Mouse (Mus musculus) brain, embryonic 14.5 days (tissue): ENCODE results near the gene G6pc3.
A peak's percentile ranks its signal among the peaks of the same experiment; 100 is the strongest.

Source experiments
- CTCF ChIP-seq: fragments of 200-500 bp; IDR thresholded peaks from 2 replicates; pipeline ENCODE4 v1.5.1; 2012; ENCODE audit warnings: inconsistent platforms, mild to moderate bottlenecking, moderate library complexity, borderline replicate concordance; ENCODE audit not compliant: insufficient read depth, insufficient read length; ENCODE audit errors: extremely low read depth
- POLR2A ChIP-seq: fragments of 200-500 bp; IDR thresholded peaks from 2 replicates; pipeline ENCODE4 v1.6.1; 2012; ENCODE audit warnings: mild to moderate bottlenecking, inconsistent platforms, borderline replicate concordance; ENCODE audit not compliant: poor library complexity, insufficient read depth, insufficient read length, severe bottlenecking; ENCODE audit errors: extremely low read depth

- TF ChIP-seq CTCF, result peak; percentile 7; the same call in 1 of the 2 replicates
- no peak for TF ChIP-seq POLR2A
These were observed 42.0 kb upstream of the G6pc3 start for GRCm38 (mm10) chr11:102147213-102147989.
